Mouse (Mus musculus) MEL (cell line): ENCODE measurements around the gene Il4. TPM values are rescaled to one million over a fixed set of nuclear protein-coding genes. Genes with fewer than 3 reads are reported as not detected.

ENCODE experiments used
- DNase-seq: peaks from one replicate; pipeline ENCODE4 v3.0.0; 2011; ENCODE audit warnings: low read depth, low spot score
- H3K27ac ChIP-seq: 2 replicates; pipeline ENCODE4 v1.5.1; 2012; ENCODE audit warnings: low read depth, mild to moderate bottlenecking, control low read depth, low read length, moderate library complexity; ENCODE audit not compliant: control insufficient read depth
- H3K27me3 ChIP-seq, 2 experiments: fragments of 150-350 bp in 1 of 2; sonication (generic) in 1 of 2; 2 replicates each; pipeline ENCODE4 v1.6.1; 2012; ENCODE audit warnings: low read length in 2 of 2, mild to moderate bottlenecking in 2 of 2, improper control_type of control experiment in 1 of 2, moderate library complexity in 1 of 2; ENCODE audit not compliant: insufficient read depth in 2 of 2, control insufficient read depth in 1 of 2
- H3K36me3 ChIP-seq, 2 experiments: 2 replicates each; pipeline ENCODE4 v1.6.1; 2012 to 2014; ENCODE audit warnings: low read length in 2 of 2, improper control_type of control experiment in 1 of 2, inconsistent platforms in 1 of 2, mild to moderate bottlenecking in 1 of 2; ENCODE audit not compliant: insufficient read depth in 2 of 2, control insufficient read depth in 1 of 2
- H3K4me1 ChIP-seq, 2 experiments: fragments of 150-350 bp in 1 of 2; sonication (generic) in 1 of 2; 2 replicates each; pipeline ENCODE4 v1.6.1; 2012; ENCODE audit warnings: low read length in 2 of 2, improper control_type of control experiment in 1 of 2, mild to moderate bottlenecking in 1 of 2; ENCODE audit not compliant: insufficient read depth in 2 of 2, control insufficient read depth in 1 of 2
- H3K4me3 ChIP-seq, 2 experiments: fragments of 150-350 bp in 1 of 2; sonication (generic) in 1 of 2; 2 replicates each; pipeline ENCODE4 v1.5.1; 2012; ENCODE audit warnings: low read depth in 2 of 2, low read length in 2 of 2, mild to moderate bottlenecking in 2 of 2, moderate library complexity in 2 of 2, control low read depth in 1 of 2, improper control_type of control experiment in 1 of 2; ENCODE audit not compliant: control insufficient read depth in 1 of 2, insufficient read depth in 1 of 2
- H3K79me2 ChIP-seq: 2 replicates; pipeline ENCODE4 v1.6.1; 2012; ENCODE audit warnings: mild to moderate bottlenecking, low read length, moderate library complexity; ENCODE audit not compliant: control insufficient read depth, poor library complexity, insufficient read depth
- H3K9ac ChIP-seq: 2 replicates; pipeline ENCODE4 v1.6.1; 2012; ENCODE audit warnings: low read depth, mild to moderate bottlenecking, control low read depth, low read length, moderate library complexity; ENCODE audit not compliant: control insufficient read depth, poor library complexity, severe bottlenecking
- H3K9me3 ChIP-seq: fragments of 150-350 bp; sonication (generic); replicated peaks from 2 replicates; pipeline ENCODE4 v1.6.1; 2012; ENCODE audit warnings: mild to moderate bottlenecking, low read length, improper control_type of control experiment, moderate library complexity; ENCODE audit not compliant: insufficient read depth
- BHLHE40 ChIP-seq: IDR thresholded peaks from 2 replicates; pipeline ENCODE4 v1.6.1; 2012; ENCODE audit warnings: low read depth, mild to moderate bottlenecking, inconsistent platforms, low read length, improper control_type of control experiment, borderline replicate concordance
- CHD1 ChIP-seq: IDR thresholded peaks from 2 replicates; pipeline ENCODE4 v1.6.1; 2012; ENCODE audit warnings: low read depth, mild to moderate bottlenecking, inconsistent platforms, low read length, improper control_type of control experiment
- CHD2 ChIP-seq: IDR thresholded peaks from 2 replicates; pipeline ENCODE4 v1.6.1; 2011; ENCODE audit warnings: low read length, improper control_type of control experiment
- CTCF ChIP-seq, 3 experiments: IDR thresholded peaks in 2 of 3; conservative IDR thresholded peaks in 1 of 3; 2 replicates each; pipeline ENCODE4 v1.5.1; 2011 to 2012; ENCODE audit warnings: low read length in 3 of 3, low read depth in 2 of 3, mild to moderate bottlenecking in 2 of 3, improper control_type of control experiment in 1 of 3, inconsistent platforms in 1 of 3, mixed read lengths in 1 of 3, moderate library complexity in 1 of 3; ENCODE audit not compliant: control insufficient read depth in 1 of 3, insufficient read depth in 1 of 3, poor library complexity in 1 of 3, severe bottlenecking in 1 of 3
- ELF1 ChIP-seq: IDR thresholded peaks from 2 replicates; pipeline ENCODE4 v1.6.1; 2014; ENCODE audit warnings: low read depth, mild to moderate bottlenecking, inconsistent platforms, low read length, improper control_type of control experiment, moderate library complexity
- EP300 ChIP-seq, 2 experiments: IDR thresholded peaks; 2 replicates each; pipeline ENCODE4 v1.6.1; 2011; ENCODE audit warnings: improper control_type of control experiment in 2 of 2, low read length in 2 of 2, low read depth in 1 of 2, mild to moderate bottlenecking in 1 of 2
- ETS1 ChIP-seq: IDR thresholded peaks from 2 replicates; pipeline ENCODE4 v1.6.1; 2012; ENCODE audit warnings: low read depth, mild to moderate bottlenecking, inconsistent platforms, low read length, improper control_type of control experiment, moderate library complexity
- MAFK ChIP-seq: IDR thresholded peaks from 2 replicates; pipeline ENCODE4 v1.6.1; 2011; ENCODE audit warnings: low read depth, mild to moderate bottlenecking, low read length, improper control_type of control experiment, borderline replicate concordance
- MAX ChIP-seq: IDR thresholded peaks from 2 replicates; pipeline ENCODE4 v1.6.1; 2011; ENCODE audit warnings: low read length, improper control_type of control experiment
- MAZ ChIP-seq: IDR thresholded peaks from 2 replicates; pipeline ENCODE4 v1.6.1; 2012; ENCODE audit warnings: low read depth, mild to moderate bottlenecking, inconsistent platforms, low read length, improper control_type of control experiment
- MXI1 ChIP-seq: IDR thresholded peaks from 2 replicates; pipeline ENCODE4 v1.6.1; 2011; ENCODE audit warnings: mild to moderate bottlenecking, low read depth, low read length, improper control_type of control experiment
- MYB ChIP-seq: IDR thresholded peaks from 2 replicates; pipeline ENCODE4 v1.6.1; 2011; ENCODE audit warnings: mild to moderate bottlenecking, low read depth, low read length, improper control_type of control experiment
- POLR2A ChIP-seq, 2 experiments: IDR thresholded peaks; 2 replicates each; pipeline ENCODE4 v1.6.1; 2011 to 2012; ENCODE audit warnings: low read length in 2 of 2, mild to moderate bottlenecking in 2 of 2, control low read depth in 1 of 2, improper control_type of control experiment in 1 of 2, low read depth in 1 of 2, moderate library complexity in 1 of 2; ENCODE audit not compliant: control insufficient read depth in 1 of 2, insufficient read depth in 1 of 2, poor library complexity in 1 of 2
- POLR2AphosphoS2 ChIP-seq: IDR thresholded peaks from 2 replicates; pipeline ENCODE4 v1.6.1; 2011; ENCODE audit warnings: low read length, improper control_type of control experiment
- POLR2AphosphoS5 ChIP-seq: IDR thresholded peaks from 2 replicates; pipeline ENCODE4 v1.6.1; 2012; ENCODE audit warnings: low read depth, borderline replicate concordance, mild to moderate bottlenecking, inconsistent platforms, low read length, moderate library complexity, mixed read lengths
- RAD21 ChIP-seq: IDR thresholded peaks from 2 replicates; pipeline ENCODE4 v1.6.1; 2011; ENCODE audit warnings: mild to moderate bottlenecking, low read depth, low read length, improper control_type of control experiment
- SIN3A ChIP-seq: IDR thresholded peaks from 2 replicates; pipeline ENCODE4 v1.6.1; 2012; ENCODE audit warnings: low read length, improper control_type of control experiment, inconsistent platforms
- SMC3 ChIP-seq: IDR thresholded peaks from 2 replicates; pipeline ENCODE4 v1.6.1; 2011; ENCODE audit warnings: low read depth, low read length, improper control_type of control experiment
- TBP ChIP-seq: IDR thresholded peaks from 2 replicates; pipeline ENCODE4 v1.8.0; 2011; ENCODE audit warnings: low read depth, low read length, improper control_type of control experiment
- TCF12 ChIP-seq: IDR thresholded peaks from 2 replicates; pipeline ENCODE4 v1.6.1; 2014; ENCODE audit warnings: low read depth, mild to moderate bottlenecking, inconsistent platforms, low read length, improper control_type of control experiment, moderate library complexity
- USF1 ChIP-seq: IDR thresholded peaks from 2 replicates; pipeline ENCODE4 v1.6.1; 2014; ENCODE audit warnings: low read depth, mild to moderate bottlenecking, inconsistent platforms, low read length, improper control_type of control experiment, moderate library complexity
- ZMIZ1 ChIP-seq: IDR thresholded peaks from 2 replicates; pipeline ENCODE4 v1.6.1; 2012; ENCODE audit warnings: low read depth, mild to moderate bottlenecking, inconsistent platforms, low read length, improper control_type of control experiment, moderate library complexity
- ZNF384 ChIP-seq: IDR thresholded peaks from 2 replicates; pipeline ENCODE4 v1.6.1; 2012; ENCODE audit warnings: low read depth, mild to moderate bottlenecking, inconsistent platforms, low read length, improper control_type of control experiment
- polyA plus RNA-seq, 2 experiments: library from polyadenylated mRNA; stranded (reverse) in 1 of 2; unstranded in 1 of 2; fragments of >175 nt in 1 of 2; fragments of >200 nt in 1 of 2; gene quantifications; 2 replicates each; pipeline versions ENCODE4 v1.2.1 to v1.2.4; 2012; ENCODE audit warnings: low replicate concordance in 2 of 2, low read depth in 1 of 2; ENCODE audit not compliant: insufficient read length in 2 of 2, insufficient read depth in 1 of 2, missing spikeins in 1 of 2
- total RNA-seq: library from RNA; depleted of rRNA; stranded (reverse); fragments of 300-350 nt; gene quantifications from 2 replicates; pipeline ENCODE4 v1.2.3, GENCODE M21; 2012

The Il4 gene
- total and polyA plus RNA-seq, 3 experiments = 4.3 to 10.4 TPM; not detected in 1

GRCm38 (mm10) chr11:53657828-53658227, 39.4 kb upstream of the Il4 start:
- Histone ChIP-seq H3K36me3 (peaks cover 34 to 45% of the 10 kb centered on the region in 2 experiments), H3K27ac (peak overlapping the region; percentile 83), H3K4me1 (peaks cover 36 to 41% of the 10 kb centered on the region in 2 experiments), H3K27me3 (no peaks in the 10 kb centered on the region), H3K4me3 (no peak overlapping the region), H3K79me2 (no peaks in the 10 kb centered on the region), H3K9me3 (no peaks in the 10 kb centered on the region), H3K9ac (peak overlapping the region; percentile 42)
- no peak for DNase-seq
- TF ChIP-seq MXI1 (peak; percentile 24; the same call in 1 of the 2 replicates), USF1 (0 out of 2 replicates have a peak, but pooled peaks have one; percentile 28), MAFK (no peak)

GRCm38 (mm10) chr11:53657381-53657780, 38.9 kb upstream of the Il4 start:
- peak overlapping the region; percentile 42 for H3K9ac ChIP-seq
- no peak for DNase-seq
- no peaks in the 10 kb centered on the region for H3K9me3 ChIP-seq
- H3K27ac ChIP-seq = peak overlapping the region; percentile 83
- H3K27me3 ChIP-seq = no peaks in the 10 kb centered on the region
- H3K4me1 ChIP-seq = peaks cover 40 to 45% of the 10 kb centered on the region in 2 experiments
- TF ChIP-seq CHD2 = no peak
- peak in 1 of 2 experiments; percentile 37; a peak in 1 of 4 replicates for TF ChIP-seq EP300 (IDR thresholded peaks at IDR 0.05; ENCODE audit: low read depth in 1 of 2, low read length in 2 of 2)
- peak overlapping the region in 1 of 2 experiments; percentile 21; a peak in 1 of 4 replicates for H3K4me3 ChIP-seq
- H3K79me2 ChIP-seq = no peaks in the 10 kb centered on the region
- peaks cover 33 to 50% of the 10 kb centered on the region in 2 experiments for H3K36me3 ChIP-seq

GRCm38 (mm10) chr11:53656558-53657202, 38.2 kb upstream of the Il4 start:
- H3K4me3 ChIP-seq = peak overlapping the region in 1 of 2 experiments; percentile 21; a peak in 2 of 4 replicates
- H3K9ac ChIP-seq = peak overlapping the region; percentile 42
- peaks cover 47 to 51% of the 10 kb centered on the region in 2 experiments for H3K4me1 ChIP-seq
- H3K27me3 ChIP-seq = no peaks in the 10 kb centered on the region
- peaks cover 39 to 57% of the 10 kb centered on the region in 2 experiments for H3K36me3 ChIP-seq
- no peaks in the 10 kb centered on the region for H3K79me2 ChIP-seq
- no peaks in the 10 kb centered on the region for H3K9me3 ChIP-seq
- peak; percentile 96 for DNase-seq
- H3K27ac ChIP-seq = peak overlapping the region; percentile 83
- peak; percentile 75 for TF ChIP-seq MXI1
- TF ChIP-seq SIN3A = peak; percentile 95
- no peak for TF ChIP-seq MYB
- TF ChIP-seq ELF1 = no peak
- peak; percentile 85 for TF ChIP-seq MAFK
- no peak; the same call in 1 of the 2 replicates for TF ChIP-seq ZNF384
- TF ChIP-seq POLR2A (IDR thresholded peaks at IDR 0.05; ENCODE audit: control insufficient read depth in 1 of 2, insufficient read depth in 1 of 2, low read depth in 1 of 2, low read length in 2 of 2, poor library complexity in 1 of 2) = peak in 1 of 2 experiments; percentile 47; a peak in 2 of 4 replicates
- TF ChIP-seq POLR2AphosphoS5 = no peak
- TF ChIP-seq ETS1 = peak; percentile 100
- 0 out of 2 replicates have a peak, but pooled peaks have one; percentile 31 for TF ChIP-seq USF1
- no peak; the same call in 1 of the 2 replicates for TF ChIP-seq POLR2AphosphoS2
- TF ChIP-seq ZMIZ1 = no peak; the same call in 1 of the 2 replicates
- TF ChIP-seq CTCF (IDR thresholded peaks at IDR 0.05 in 2 of 3, conservative IDR thresholded peaks at IDR 0.05 in 1 of 3; ENCODE audit: control insufficient read depth in 1 of 3, insufficient read depth in 1 of 3, low read depth in 2 of 3, low read length in 3 of 3, poor library complexity in 1 of 3, severe bottlenecking in 1 of 3) = no peak
- peak; percentile 2; the same call in 1 of the 2 replicates for TF ChIP-seq SMC3
- TF ChIP-seq CHD1 = peak; percentile 90; the same call in 1 of the 2 replicates
- TF ChIP-seq RAD21 = no peak
- no peak; the same call in 1 of the 2 replicates for TF ChIP-seq CHD2
- TF ChIP-seq MAZ = no peak
- TF ChIP-seq TBP = peak; percentile 70; the same call in 1 of the 2 replicates
- TF ChIP-seq TCF12 = peak; percentile 63
- TF ChIP-seq BHLHE40 = peak; percentile 78; the same call in 1 of the 2 replicates
- TF ChIP-seq MAX = peak; percentile 69
